Mouse (Mus musculus) stomach, embryonic 14.5 days (tissue): ENCODE measurements around the gene Ppa1. TPM values are rescaled to one million over a fixed set of nuclear protein-coding genes. Genes with fewer than 3 reads are reported as not detected.
A peak's percentile ranks its signal among the peaks of the same experiment; 100 is the strongest.
"Not testable (repeated sequence)": the region's sequence is repeated elsewhere in the genome, so short reads cannot be mapped to it uniquely, and the experiment has no call there.

ENCODE experiments used
- ATAC-seq: fragments of 200-750 bp; cut with Nextera tagmentation; 2 replicates; pipeline ENCODE4 v1.8.0; 2017; ENCODE audit warnings: low read depth, moderate TSS enrichment; ENCODE audit not compliant: insufficient number of reproducible peaks, insufficient read depth, low FRiP score
- H3K27ac ChIP-seq: fragments of 300-500 bp; sonication (generic); 2 replicates; pipeline ENCODE4 v1.5.1; 2014; ENCODE audit warnings: mild to moderate bottlenecking, low read length, moderate library complexity, mixed read lengths
- H3K27me3 ChIP-seq: fragments of 300-500 bp; sonication (generic); 2 replicates; pipeline ENCODE4 v1.6.1; 2014; ENCODE audit warnings: low read length, control low read depth, mixed read lengths; ENCODE audit not compliant: control insufficient read depth, insufficient read depth
- H3K36me3 ChIP-seq: fragments of 300-500 bp; sonication (generic); 2 replicates; pipeline ENCODE4 v1.6.1; 2014; ENCODE audit warnings: mild to moderate bottlenecking, control low read depth, low read length, moderate library complexity, mixed read lengths; ENCODE audit not compliant: control insufficient read depth, insufficient read depth
- H3K4me1 ChIP-seq: fragments of 300-500 bp; sonication (generic); 2 replicates; pipeline ENCODE4 v1.6.1; 2014; ENCODE audit warnings: low read length, control low read depth, mixed read lengths; ENCODE audit not compliant: control insufficient read depth, insufficient read depth
- H3K4me2 ChIP-seq: fragments of 300-500 bp; sonication (generic); replicated peaks from 2 replicates; pipeline ENCODE4 v1.6.1; 2014; ENCODE audit warnings: low read depth, low read length, control low read depth
- H3K4me3 ChIP-seq: fragments of 300-500 bp; sonication (generic); 2 replicates; pipeline ENCODE4 v1.5.1; 2014; ENCODE audit warnings: low read depth, low read length, control low read depth
- H3K9ac ChIP-seq: fragments of 300-500 bp; sonication (generic); replicated peaks from 2 replicates; pipeline ENCODE4 v1.6.1; 2014; ENCODE audit warnings: low read depth, mild to moderate bottlenecking, control low read depth, low read length, moderate library complexity, mixed read lengths
- H3K9me3 ChIP-seq: fragments of 300-500 bp; sonication (generic); 2 replicates; pipeline ENCODE4 v1.6.1; 2016; ENCODE audit warnings: low read depth, low read length, control low read depth; ENCODE audit not compliant: control insufficient read depth
- WGBS: fragments of 180-500 bp; shearing (Covaris S2); extraction: QIAGEN DNeasy Blood & Tissue Kit; methylation state at CpG from one replicate; pipeline ENCODE4 v1.1.7; 2014; 5-methylcytosine and 5-hydroxymethylcytosine counted together
- polyA plus RNA-seq: library from polyadenylated mRNA; unstranded; fragments of >200 nt; fragmentation: Nextera tagmentation; extraction: Ambion mirVana; gene quantifications from 2 replicates; pipeline ENCODE4 v1.2.1, GENCODE M21; 2014

Ppa1 gene
- 145 and 152 TPM in 2 replicates for polyA plus RNA-seq

GRCm38 (mm10) chr10:61647790-61648736 is at the start of gene Ppa1:
TSS of gene Ppa1 (plus strand) at chr10:61648552.
- ATAC-seq = peak; percentile 98
- peak within 1 kb of the TSS; percentile 55 for H3K4me3 ChIP-seq
- H3K4me2 ChIP-seq = peak within 1 kb of the TSS; percentile 88
- H3K36me3 ChIP-seq = no peaks in the 10 kb centered on the region; the same call in 1 of the 2 replicates
- WGBS = 2% methylated on average over 45 of the region's 50 CpGs
- H3K27ac ChIP-seq = peak within 1 kb of the TSS; percentile 12; the same call in 1 of the 2 replicates
- peak within 1 kb of the TSS; percentile 34 for H3K9ac ChIP-seq
- H3K27me3 ChIP-seq = no peaks in the 10 kb centered on the region
- H3K4me1 ChIP-seq = 0 out of 2 replicates have a peak, but pooled peaks cover 11% of the 10 kb centered on the region
- H3K9me3 ChIP-seq = no peaks in the 10 kb centered on the region

- no peak overlapping the region for H3K9ac ChIP-seq
- H3K9me3 ChIP-seq = no peaks in the 10 kb centered on the region
- no peak overlapping the region for H3K27ac ChIP-seq
- no peak overlapping the region for H3K4me3 ChIP-seq
- 0 out of 2 replicates have a peak, but pooled peaks cover under 1% of the 10 kb centered on the region for H3K27me3 ChIP-seq
- ATAC-seq = no peak
- 72% methylated on average over 9 of the region's 9 CpGs for WGBS
- H3K36me3 ChIP-seq = no peaks in the 10 kb centered on the region
- 0 out of 2 replicates have a peak, but pooled peaks cover 3% of the 10 kb centered on the region for H3K4me1 ChIP-seq
- no peak overlapping the region for H3K4me2 ChIP-seq
Observed at GRCm38 (mm10) chr10:61599556-61600114, 48.7 kb upstream of the Ppa1 start.

- Histone ChIP-seq H3K9me3 (no peaks in the 10 kb centered on the region), H3K27ac (no peak overlapping the region), H3K4me1 (no peaks in the 10 kb centered on the region), H3K9ac (no peak overlapping the region), H3K27me3 (no peaks in the 10 kb centered on the region), H3K4me2 (no peak overlapping the region), H3K36me3 (no peaks in the 10 kb centered on the region), H3K4me3 (no peak overlapping the region)
- WGBS = 17% methylated on average over 14 of the region's 14 CpGs
- ATAC-seq = no peak; the same call in 1 of the 2 replicates
Observed at GRCm38 (mm10) chr10:61602283-61603033, 45.9 kb upstream of the Ppa1 start.

GRCm38 (mm10) chr10:61604376-61605065 is 43.8 kb upstream of the Ppa1 start:
- Histone ChIP-seq H3K27me3 (no peaks in the 10 kb centered on the region), H3K4me1 (no peaks in the 10 kb centered on the region), H3K27ac (no peak overlapping the region), H3K4me3 (no peak overlapping the region), H3K9ac (no peak overlapping the region), H3K36me3 (no peaks in the 10 kb centered on the region), H3K9me3 (no peaks in the 10 kb centered on the region), H3K4me2 (no peak overlapping the region)
- ATAC-seq = no peak
- 77% methylated on average over 10 of the region's 10 CpGs for WGBS

GRCm38 (mm10) chr10:61605381-61605780 is 43.0 kb upstream of the Ppa1 start:
- H3K9ac ChIP-seq, H3K27ac ChIP-seq, H3K9me3 ChIP-seq, H3K4me1 ChIP-seq, ATAC-seq, H3K4me2 ChIP-seq, H3K27me3 ChIP-seq, H3K36me3 ChIP-seq, H3K4me3 ChIP-seq: not testable (repeated sequence)
- WGBS = 73% methylated on average over 11 of the region's 11 CpGs

GRCm38 (mm10) chr10:61605851-61606250 is 42.5 kb upstream of the Ppa1 start:
- H3K4me2 ChIP-seq = no peak overlapping the region
- ATAC-seq = no peak
- H3K4me1 ChIP-seq = no peaks in the 10 kb centered on the region
- no peaks in the 10 kb centered on the region for H3K9me3 ChIP-seq
- no peak overlapping the region for H3K4me3 ChIP-seq
- no peak overlapping the region for H3K27ac ChIP-seq
- H3K9ac ChIP-seq = no peak overlapping the region
- WGBS = 15% methylated on average over 8 of the region's 8 CpGs
- H3K36me3 ChIP-seq = no peaks in the 10 kb centered on the region
- no peaks in the 10 kb centered on the region for H3K27me3 ChIP-seq

- Histone ChIP-seq H3K27me3 (no peaks in the 10 kb centered on the region), H3K4me3 (no peak overlapping the region), H3K27ac (no peak overlapping the region), H3K9ac (no peak overlapping the region), H3K4me2 (no peak overlapping the region), H3K4me1 (no peaks in the 10 kb centered on the region), H3K36me3 (no peaks in the 10 kb centered on the region), H3K9me3 (no peaks in the 10 kb centered on the region)
- no peak for ATAC-seq
Observed at GRCm38 (mm10) chr10:61608233-61608632, 40.1 kb upstream of the Ppa1 start.
